Comparison of ENCODE assay signal across 16 mouse cellular contexts in genomic region chr6:116262824-116263223, GRCm38 (mm10).
"Had no signal": no experiment of that assay in that cellular context is flagged by ENCODE, and none has a peak within 500 bp of the region (broad histone marks: within the 10 kb centered on the region; RNA-seq: fewer than 3 reads in every experiment).

No protein-coding gene starts in this region.

- H3K27me3 ChIP-seq: midbrain, embryonic 13.5 days; midbrain, embryonic 15.5 days; neural tube, embryonic 13.5 days; neural tube, embryonic 15.5 days had no signal

- ATAC-seq: midbrain, embryonic 13.5 days; midbrain, embryonic 15.5 days had no signal

- H3K9ac ChIP-seq: lung, embryonic 14.5 days; midbrain, embryonic 13.5 days; midbrain, embryonic 15.5 days; neural tube, embryonic 13.5 days; neural tube, embryonic 15.5 days had no signal

- H3K9me3 ChIP-seq: midbrain, embryonic 10.5 days; midbrain, embryonic 13.5 days; midbrain, embryonic 15.5 days; neural tube, embryonic 13.5 days; neural tube, embryonic 15.5 days had no signal

- H3K27ac ChIP-seq: liver, embryonic 14.5 days; midbrain, embryonic 13.5 days; midbrain, embryonic 15.5 days; neural tube, embryonic 13.5 days; neural tube, embryonic 15.5 days had no signal

- DNase-seq: lung, adult 18-20 months; lung, embryonic 14.5 days; lung, postnatal 10 days; lung, postnatal 4 days; retina, postnatal 1 day; right cerebral cortex, adult 18-20 months; right cerebral cortex, postnatal 25 days; right cerebral cortex, postnatal 4 days; spleen, adult 18-20 months; thymus, adult 18-20 months had no signal

- H3K4me2 ChIP-seq: midbrain, embryonic 15.5 days had no signal
